Mouse (Mus musculus) neural tube, embryonic 13.5 days (tissue): ENCODE measurements around the gene Klhl12. TPM values are rescaled to one million over a fixed set of nuclear protein-coding genes. Genes with fewer than 3 reads are reported as not detected.
A peak's percentile ranks its signal among the peaks of the same experiment; 100 is the strongest.
"Not testable (repeated sequence)": the region's sequence is repeated elsewhere in the genome, so short reads cannot be mapped to it uniquely, and the experiment has no call there.

Source experiments
- ATAC-seq: fragments of 200-750 bp; cut with Nextera tagmentation; 2 replicates; pipeline ENCODE4 v1.8.0; 2017; ENCODE audit warnings: low read depth, mild to moderate bottlenecking, moderate TSS enrichment, moderate library complexity
- H3K27ac ChIP-seq: fragments of 300-500 bp; sonication (generic); replicated peaks from 2 replicates; pipeline ENCODE4 v1.5.1; 2015; ENCODE audit warnings: moderate library complexity, mild to moderate bottlenecking, inconsistent platforms
- H3K27me3 ChIP-seq: fragments of 300-500 bp; sonication (generic); 2 replicates; pipeline ENCODE4 v1.6.1; 2015; ENCODE audit warnings: mild to moderate bottlenecking, inconsistent platforms
- H3K36me3 ChIP-seq: fragments of 300-500 bp; sonication (generic); 2 replicates; pipeline ENCODE4 v1.6.1; 2015; ENCODE audit warnings: mild to moderate bottlenecking, inconsistent platforms
- H3K4me1 ChIP-seq: fragments of 300-500 bp; sonication (generic); replicated peaks from 2 replicates; pipeline ENCODE4 v1.6.1; 2015; ENCODE audit warnings: inconsistent platforms
- H3K4me2 ChIP-seq: fragments of 300-500 bp; sonication (generic); 2 replicates; pipeline ENCODE4 v1.6.1; 2015; ENCODE audit warnings: inconsistent platforms, mild to moderate bottlenecking, moderate library complexity
- H3K4me3 ChIP-seq: fragments of 300-500 bp; sonication (generic); 2 replicates; pipeline ENCODE4 v1.5.1; 2015; ENCODE audit warnings: mild to moderate bottlenecking, inconsistent platforms
- H3K9ac ChIP-seq: fragments of 300-500 bp; sonication (generic); 2 replicates; pipeline ENCODE4 v1.6.1; 2015; ENCODE audit warnings: moderate library complexity, mild to moderate bottlenecking, inconsistent platforms
- H3K9me3 ChIP-seq: fragments of 300-500 bp; sonication (generic); 2 replicates; pipeline ENCODE4 v1.6.1; 2016; ENCODE audit warnings: inconsistent platforms
- WGBS: fragments of 180-500 bp; shearing (Covaris S2); methylation state at CpG from one replicate; pipeline ENCODE4 v1.1.7; 2015; 5-methylcytosine and 5-hydroxymethylcytosine counted together
- polyA plus RNA-seq: library from polyadenylated mRNA; unstranded; fragments of >200 nt; fragmentation: Nextera tagmentation; extraction: Ambion mirVana; gene quantifications from 2 replicates; pipeline ENCODE4 v1.2.1, GENCODE M21; 2015

Klhl12 gene
- polyA plus RNA-seq, 1 experiment from 2014 or later: 31.4 TPM

DNA sequence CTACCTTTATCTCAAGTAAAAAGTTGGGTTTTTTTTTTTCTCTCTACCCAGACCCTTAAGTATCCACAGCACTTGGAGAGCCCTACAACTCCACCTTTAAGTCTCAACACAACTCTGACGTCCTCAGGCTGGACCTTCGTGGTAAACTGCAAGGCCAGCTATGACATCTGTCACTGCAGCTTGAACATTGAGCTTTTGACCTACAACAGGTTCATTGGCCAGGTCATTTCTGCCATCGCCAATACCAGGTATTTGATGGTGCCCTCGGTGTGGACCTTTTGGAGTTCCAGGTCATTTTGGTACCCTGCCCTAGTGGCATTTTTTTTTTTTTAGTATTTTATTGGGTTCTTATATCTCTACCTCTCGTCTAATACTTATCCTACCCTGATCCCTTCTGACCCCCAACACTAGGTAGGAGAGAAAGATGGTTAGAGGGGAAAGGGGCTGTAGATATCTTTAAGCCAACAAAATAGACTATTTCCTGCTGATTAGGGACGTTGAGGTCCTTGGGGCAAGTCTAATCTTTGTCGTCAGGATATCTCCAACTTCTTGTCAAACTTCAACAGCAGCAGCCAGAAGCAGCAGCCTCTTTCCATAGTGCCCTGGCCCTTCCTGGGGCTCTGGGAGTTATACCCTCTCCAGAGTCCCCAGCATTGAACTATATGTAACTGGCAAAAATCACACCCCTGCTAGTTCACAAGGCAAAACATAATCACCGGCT, 64.8 kb downstream of the Klhl12 start:
- Histone ChIP-seq H3K4me2 (no peak overlapping the region), H3K36me3 (no peaks in the 10 kb centered on the region), H3K9ac (no peak overlapping the region), H3K27me3 (peaks cover under 1% of the 10 kb centered on the region; the same call in 1 of the 2 replicates), H3K27ac (no peak overlapping the region), H3K9me3 (no peaks in the 10 kb centered on the region), H3K4me3 (no peak overlapping the region), H3K4me1 (peaks cover 11% of the 10 kb centered on the region)
- no peak for ATAC-seq
- WGBS: 85% methylated on average over 8 of the region's 8 CpGs

DNA sequence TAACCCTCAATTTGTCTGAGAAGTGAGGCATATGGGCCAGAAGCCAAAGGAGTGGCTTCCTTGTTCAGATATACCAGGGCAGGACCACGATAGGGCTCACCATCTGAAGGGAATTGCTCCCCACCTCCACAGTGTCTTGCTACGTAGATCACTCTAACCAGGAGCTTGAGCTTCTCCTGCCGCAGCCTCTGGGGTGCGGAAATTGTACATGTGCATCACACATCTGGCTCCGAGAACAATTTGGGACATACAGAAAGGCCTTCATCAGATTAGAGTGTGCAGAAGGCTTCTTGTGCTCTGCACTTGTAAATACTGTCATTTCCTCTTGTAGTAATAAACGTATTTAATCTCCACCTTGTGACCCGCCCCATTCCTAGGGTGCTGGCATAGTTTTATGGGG, 65.8 kb downstream of the Klhl12 start:
- Histone ChIP-seq H3K4me2 (no peak overlapping the region), H3K27ac (no peak overlapping the region), H3K4me3 (no peak overlapping the region), H3K9me3 (no peaks in the 10 kb centered on the region), H3K27me3 (no peaks in the 10 kb centered on the region), H3K4me1 (peaks cover 6% of the 10 kb centered on the region), H3K9ac (no peak overlapping the region), H3K36me3 (no peaks in the 10 kb centered on the region)
- 83% methylated on average over 7 of the region's 7 CpGs for WGBS
- no peak for ATAC-seq

DNA sequence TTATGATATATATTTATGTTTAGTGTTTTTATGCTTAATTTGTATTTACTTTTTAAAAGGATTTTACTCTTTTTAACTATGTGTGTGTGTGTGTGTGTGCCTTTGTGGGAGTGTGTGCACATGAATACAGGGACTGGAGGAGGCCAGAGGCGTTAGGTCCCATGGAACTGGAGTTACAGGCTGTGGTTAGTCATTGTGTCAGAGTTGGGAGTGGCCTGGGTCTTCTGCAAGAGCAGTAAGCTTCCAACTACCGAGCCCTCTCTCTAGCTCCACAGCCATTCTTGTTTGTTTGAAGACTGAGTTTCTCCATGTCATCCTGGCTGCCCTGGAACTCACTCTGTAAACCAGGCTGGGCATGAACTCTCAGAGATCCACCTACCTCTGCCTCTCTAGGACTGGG, 67.0 kb downstream of the Klhl12 start:
- no peaks in the 10 kb centered on the region for H3K27me3 ChIP-seq
- H3K4me2 ChIP-seq: no peak overlapping the region
- no peaks in the 10 kb centered on the region for H3K9me3 ChIP-seq
- H3K4me1 ChIP-seq: no peaks in the 10 kb centered on the region
- H3K9ac ChIP-seq: no peak overlapping the region
- no peak overlapping the region for H3K27ac ChIP-seq
- WGBS: 54% methylated on average over 2 of the region's 2 CpGs
- H3K36me3 ChIP-seq: no peaks in the 10 kb centered on the region
- no peak overlapping the region for H3K4me3 ChIP-seq
- ATAC-seq: no peak

DNA sequence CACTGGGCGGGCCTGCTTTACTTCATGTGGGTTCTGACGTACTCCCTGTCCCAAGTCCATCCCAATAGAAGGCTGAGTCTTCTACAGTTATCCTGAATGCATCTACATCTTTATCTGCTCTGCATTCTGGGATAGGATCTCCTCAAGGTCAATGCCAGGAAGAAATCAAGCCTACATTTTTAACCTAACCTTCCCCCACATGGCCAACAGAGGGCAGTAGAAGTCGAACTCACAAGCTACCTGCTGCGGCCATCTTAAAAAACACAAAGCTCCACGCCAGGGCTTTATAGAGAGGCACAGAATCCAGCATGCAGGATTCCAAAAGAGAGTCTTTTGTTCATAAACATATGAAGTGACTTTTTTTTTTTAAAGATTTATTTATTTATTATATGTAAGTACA, 69.1 kb downstream of the Klhl12 start:
- Histone ChIP-seq H3K4me2 (no peak overlapping the region), H3K4me3 (no peak overlapping the region), H3K27me3 (no peaks in the 10 kb centered on the region), H3K9ac (no peak overlapping the region), H3K27ac (no peak overlapping the region), H3K9me3 (no peaks in the 10 kb centered on the region), H3K4me1 (no peaks in the 10 kb centered on the region), H3K36me3 (no peaks in the 10 kb centered on the region)
- 76% methylated on average over 5 of the region's 5 CpGs for WGBS
- no peak for ATAC-seq

DNA sequence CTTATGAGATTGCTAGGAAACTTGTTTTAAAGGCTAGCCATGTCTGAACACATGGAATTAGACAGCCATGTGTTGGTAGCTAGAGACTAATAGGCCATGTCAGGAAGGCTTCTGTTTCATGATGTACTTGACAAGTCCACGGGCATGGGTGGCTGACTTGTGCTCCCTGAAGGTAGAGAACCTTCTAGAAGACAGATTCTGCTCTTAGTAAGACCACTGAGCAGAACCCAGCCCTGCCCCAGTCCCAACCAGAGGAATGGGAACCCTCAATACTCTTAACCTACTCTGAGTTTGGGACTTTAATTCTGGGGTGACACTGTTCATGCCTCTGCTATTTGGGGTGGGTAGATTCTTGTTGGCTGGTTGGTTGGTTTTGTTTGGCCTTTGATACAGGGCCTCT, 69.7 kb downstream of the Klhl12 start:
- no peaks in the 10 kb centered on the region for H3K4me1 ChIP-seq
- H3K9ac ChIP-seq: no peak overlapping the region
- H3K27me3 ChIP-seq: no peaks in the 10 kb centered on the region
- H3K9me3 ChIP-seq: no peaks in the 10 kb centered on the region
- no peak overlapping the region for H3K4me3 ChIP-seq
- no peaks in the 10 kb centered on the region for H3K36me3 ChIP-seq
- no peak for ATAC-seq
- no peak overlapping the region for H3K27ac ChIP-seq
- no peak overlapping the region for H3K4me2 ChIP-seq
- WGBS: 97% methylated on average over 1 of the region's 1 CpGs

DNA sequence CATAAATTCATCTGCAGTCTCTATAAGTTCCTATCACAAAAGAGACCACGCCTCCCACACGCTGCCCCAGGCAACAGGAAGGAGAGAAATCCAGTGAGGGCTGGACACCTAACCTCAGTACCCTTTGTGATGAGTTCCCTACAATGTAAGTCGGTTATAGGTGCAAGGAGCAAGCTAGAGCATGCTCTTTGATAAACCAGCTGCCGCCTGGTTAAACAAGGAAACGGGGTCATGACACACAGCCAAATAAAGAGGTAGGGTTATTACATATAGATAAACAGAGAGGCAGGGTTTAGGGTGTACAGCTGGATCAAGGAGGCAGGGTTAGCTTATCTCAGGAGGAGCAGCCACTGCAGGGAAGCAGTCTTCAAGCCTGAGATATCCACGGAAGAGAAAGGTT, 71.4 kb downstream of the Klhl12 start:
- no peaks in the 10 kb centered on the region for H3K4me1 ChIP-seq
- H3K9me3 ChIP-seq: no peaks in the 10 kb centered on the region
- no peak overlapping the region for H3K9ac ChIP-seq
- no peak for ATAC-seq
- H3K4me3 ChIP-seq: no peak overlapping the region
- no peak overlapping the region for H3K4me2 ChIP-seq
- H3K27ac ChIP-seq: no peak overlapping the region
- H3K27me3 ChIP-seq: no peaks in the 10 kb centered on the region
- H3K36me3 ChIP-seq: no peaks in the 10 kb centered on the region
- WGBS: 82% methylated on average over 6 of the region's 6 CpGs

DNA sequence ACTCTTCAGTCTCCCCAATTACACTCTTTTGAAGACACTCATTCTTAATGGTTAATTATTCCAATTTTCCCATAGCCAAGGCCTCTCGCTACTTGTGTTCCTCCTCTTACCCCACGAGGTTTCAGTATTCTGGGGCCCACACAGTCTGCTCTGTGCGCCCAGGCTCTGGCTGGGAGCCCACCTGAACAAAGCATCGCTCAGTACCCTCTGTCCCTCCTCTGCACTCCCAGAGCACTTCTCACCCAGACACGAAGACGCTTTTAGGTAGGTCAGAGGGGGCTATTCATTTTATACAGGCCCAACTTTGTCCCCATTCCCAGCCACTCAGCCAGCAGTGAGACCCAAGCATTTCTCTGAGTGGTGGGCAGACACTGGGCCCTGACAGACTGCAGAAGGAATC, 75.3 kb downstream of the Klhl12 start:
- Histone ChIP-seq H3K4me3 (no peak overlapping the region), H3K27me3 (no peaks in the 10 kb centered on the region), H3K4me2 (no peak overlapping the region), H3K36me3 (no peaks in the 10 kb centered on the region), H3K9me3 (no peaks in the 10 kb centered on the region), H3K4me1 (no peaks in the 10 kb centered on the region), H3K9ac (no peak overlapping the region), H3K27ac (no peak overlapping the region)
- WGBS: 70% methylated on average over 6 of the region's 6 CpGs
- ATAC-seq: peak; percentile 50; the same call in 1 of the 2 replicates

DNA sequence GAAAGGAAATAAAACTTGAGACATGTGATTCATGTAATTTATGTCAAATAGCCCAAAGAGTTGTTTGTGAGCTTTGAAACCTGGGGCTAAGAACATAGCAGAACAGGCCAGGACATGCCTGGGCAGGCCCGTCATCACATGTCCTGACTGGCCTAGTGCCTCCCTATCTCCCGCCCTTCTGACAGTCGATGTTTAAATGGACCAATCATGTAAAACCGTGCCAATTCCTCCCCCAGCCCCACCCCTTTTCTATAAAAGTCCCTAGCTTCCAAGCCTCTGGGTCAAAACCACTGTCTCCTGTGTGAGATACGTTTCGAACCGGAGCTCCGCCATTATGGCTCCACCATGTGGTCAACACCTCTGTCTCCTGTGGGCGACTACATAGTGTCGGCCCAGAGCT, 78.4 kb downstream of the Klhl12 start:
- not testable (repeated sequence) for H3K4me3 ChIP-seq, H3K4me2 ChIP-seq, H3K27me3 ChIP-seq, H3K9ac ChIP-seq, H3K4me1 ChIP-seq, ATAC-seq, H3K9me3 ChIP-seq, H3K36me3 ChIP-seq, H3K27ac ChIP-seq
- WGBS: 93% methylated on average over 10 of the region's 10 CpGs

DNA sequence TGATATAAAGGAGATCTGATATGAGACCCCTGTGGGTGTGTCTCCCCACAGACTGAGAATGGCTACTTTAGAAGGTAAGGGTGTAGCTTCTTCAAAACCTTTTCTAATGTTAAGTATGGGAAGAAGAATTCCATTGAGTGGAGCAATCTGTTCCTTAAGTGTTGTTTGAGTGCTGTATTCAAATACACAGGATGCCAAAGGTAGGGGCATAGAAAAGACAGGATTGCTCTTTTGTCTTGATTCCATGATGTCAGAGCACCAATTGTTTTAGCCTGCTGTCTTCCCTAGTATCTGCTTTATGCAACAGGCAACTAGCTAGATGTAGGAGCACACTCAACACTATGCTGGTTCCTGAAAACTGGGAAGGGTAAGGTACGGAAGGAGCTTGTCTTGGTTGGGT, 79.7 kb downstream of the Klhl12 start:
- no peak for ATAC-seq

DNA sequence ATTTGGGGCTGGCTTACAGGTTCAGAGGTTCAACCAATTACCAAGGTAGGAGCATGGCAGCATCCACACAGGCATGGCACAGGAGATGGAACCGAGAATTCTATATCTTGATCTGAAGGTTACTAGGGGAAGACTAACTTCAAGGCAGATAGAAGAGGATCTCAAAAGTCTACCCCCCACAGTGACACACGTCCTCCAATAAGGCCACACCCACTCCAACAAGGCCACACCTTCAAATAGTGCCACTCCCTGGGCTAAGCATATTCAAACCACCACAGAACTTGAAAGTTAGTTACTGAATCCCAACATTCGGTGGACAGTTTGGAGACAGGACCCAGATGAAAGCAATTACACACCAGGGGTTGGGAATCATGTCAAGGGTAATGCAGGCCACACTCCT, 80.2 kb downstream of the Klhl12 start:
- H3K9me3 ChIP-seq: no peaks in the 10 kb centered on the region
- 73% methylated on average over 3 of the region's 3 CpGs for WGBS
- H3K36me3 ChIP-seq: no peaks in the 10 kb centered on the region
- H3K27me3 ChIP-seq: no peaks in the 10 kb centered on the region
- no peak overlapping the region for H3K9ac ChIP-seq
- H3K4me1 ChIP-seq: no peaks in the 10 kb centered on the region
- H3K27ac ChIP-seq: no peak overlapping the region
- ATAC-seq: no peak
- H3K4me3 ChIP-seq: no peak overlapping the region
- no peak overlapping the region for H3K4me2 ChIP-seq

More for the DNA sequence above, 79.7 kb downstream of the Klhl12 start:
- Histone ChIP-seq H3K27me3 (no peaks in the 10 kb centered on the region), H3K9ac (no peak overlapping the region), H3K4me1 (no peaks in the 10 kb centered on the region), H3K4me2 (no peak overlapping the region), H3K36me3 (no peaks in the 10 kb centered on the region), H3K9me3 (no peaks in the 10 kb centered on the region), H3K4me3 (no peak overlapping the region), H3K27ac (no peak overlapping the region)
- 98% methylated on average over 1 of the region's 1 CpGs for WGBS

DNA sequence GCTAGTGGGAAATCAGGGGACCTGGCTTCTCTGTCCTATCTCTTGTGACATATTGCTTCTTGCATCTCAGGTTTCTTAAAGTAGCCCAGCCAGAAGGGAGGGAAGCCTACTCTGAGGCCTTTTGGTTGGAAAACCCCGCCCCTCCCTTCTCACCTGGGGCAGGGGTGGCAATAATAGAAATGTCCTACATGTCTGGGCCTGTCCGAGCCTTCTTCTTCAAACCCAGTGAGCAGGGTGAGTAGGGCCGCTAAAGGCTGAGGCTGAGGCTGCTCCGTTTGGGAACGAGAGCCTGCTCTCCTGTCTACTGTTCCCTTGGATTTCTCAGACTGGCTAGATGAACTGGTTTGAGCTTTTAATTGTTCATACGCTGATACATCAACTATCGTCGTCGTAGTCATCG, 85.3 kb downstream of the Klhl12 start:
- no peak overlapping the region for H3K4me2 ChIP-seq
- peaks cover 8% of the 10 kb centered on the region for H3K9me3 ChIP-seq
- H3K4me3 ChIP-seq: no peak overlapping the region
- H3K27ac ChIP-seq: no peak overlapping the region
- no peaks in the 10 kb centered on the region for H3K36me3 ChIP-seq
- no peak overlapping the region for H3K9ac ChIP-seq
- ATAC-seq: no peak
- 93% methylated on average over 10 of the region's 10 CpGs for WGBS
- H3K4me1 ChIP-seq: no peaks in the 10 kb centered on the region
- no peaks in the 10 kb centered on the region for H3K27me3 ChIP-seq
